Mouse (Mus musculus) heart, postnatal 0 days (tissue): ENCODE data around the gene Sbno2.

ENCODE experiments used
- CTCF ChIP-seq: IDR thresholded peaks from 2 replicates; pipeline ENCODE4 v1.5.1; 2016; ENCODE audit warnings: antibody characterized with exemption, control low read depth, low read depth
- EP300 ChIP-seq: IDR thresholded peaks from 2 replicates; pipeline ENCODE4 v1.6.1; 2016; ENCODE audit warnings: antibody characterized with exemption, low read depth

DNA sequence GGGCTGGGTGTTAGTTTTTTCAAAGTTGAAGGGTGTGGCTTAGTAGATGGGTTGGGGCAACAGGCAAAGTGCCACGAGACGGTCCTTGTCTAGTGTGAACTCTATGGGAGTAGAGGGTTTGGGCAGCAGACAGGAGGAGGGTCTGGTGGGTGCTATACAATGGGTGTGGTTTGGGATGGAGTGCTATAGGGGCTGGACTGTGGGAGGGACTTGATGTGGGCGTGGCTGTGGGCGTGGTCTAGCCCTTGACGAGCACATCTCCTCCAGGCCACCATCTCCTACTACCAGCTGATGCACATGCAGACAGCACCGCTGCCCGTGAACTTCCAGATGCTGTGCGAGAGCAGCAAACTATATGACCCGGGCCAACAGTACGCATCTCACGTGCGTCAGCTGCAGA, 79.5 kb downstream of the Sbno2 start:
- TF ChIP-seq CTCF (no peak), EP300 (no peak)
